ENCODE assay signal across 19 mouse cellular contexts in genomic region chr10:40448444-40448843, GRCm38 (mm10).
DNase-seq lines count a peak whose midpoint lies in the region; ATAC-seq and TF ChIP-seq lines count a peak whose summit lies in the region.
"Had no signal": no experiment of that assay in that cellular context is flagged by ENCODE, and none has a peak within 500 bp of the region (broad histone marks: within the 10 kb centered on the region; RNA-seq: fewer than 3 reads in every experiment).

No protein-coding gene starts in this region.

- TF ChIP-seq POLR2A in heart, adult 2 months (IDR thresholded peaks at IDR 0.05; ENCODE audit: insufficient read depth, low read depth, low read length): no peak

- no peaks in the 10 kb centered on the region for H3K36me3 ChIP-seq in heart, embryonic 16.5 days (ENCODE audit: control insufficient read depth, insufficient read depth)
- no peaks in the 10 kb centered on the region for H3K36me3 ChIP-seq in heart, adult 2 months (ENCODE audit: control insufficient read depth, insufficient read depth, low read length)
- H3K36me3 ChIP-seq in midbrain, embryonic 15.5 days (replicated peaks): no peaks in the 10 kb centered on the region
- no peaks in the 10 kb centered on the region for H3K36me3 ChIP-seq in midbrain, embryonic 11.5 days (ENCODE audit: control insufficient read depth, insufficient read depth, low read length)
- H3K36me3 ChIP-seq: heart, embryonic 12.5 days; hindbrain, embryonic 10.5 days; limb, embryonic 15.5 days; midbrain, embryonic 12.5 days had no signal

- H3K27me3 ChIP-seq in heart, embryonic 16.5 days (ENCODE audit: control insufficient read depth, insufficient read depth, low read length): no peaks in the 10 kb centered on the region
- no peaks in the 10 kb centered on the region for H3K27me3 ChIP-seq in heart, adult 2 months (ENCODE audit: control insufficient read depth, insufficient read depth, low read length)
- H3K27me3 ChIP-seq in midbrain, embryonic 15.5 days (replicated peaks): no peaks in the 10 kb centered on the region
- no peaks in the 10 kb centered on the region for H3K27me3 ChIP-seq in midbrain, embryonic 11.5 days (ENCODE audit: control insufficient read depth, insufficient read depth, low read length)
- H3K27me3 ChIP-seq: heart, embryonic 12.5 days; limb, embryonic 15.5 days; midbrain, embryonic 12.5 days; Patski had no signal

- peaks cover 13% of the 10 kb centered on the region for H3K4me1 ChIP-seq in heart, embryonic 16.5 days (ENCODE audit: control insufficient read depth, insufficient read depth, low read length)
- peaks cover 4% of the 10 kb centered on the region for H3K4me1 ChIP-seq in heart, adult 2 months (ENCODE audit: control insufficient read depth, insufficient read depth, low read length)
- peaks cover 29% of the 10 kb centered on the region for H3K4me1 ChIP-seq in midbrain, embryonic 15.5 days
- peaks cover 14% of the 10 kb centered on the region for H3K4me1 ChIP-seq in midbrain, embryonic 11.5 days (ENCODE audit: control insufficient read depth, insufficient read depth, low read length)
- H3K4me1 ChIP-seq: limb, embryonic 15.5 days had no signal

- DNase-seq in heart, adult 2 months: no peak
- DNase-seq in midbrain, embryonic 11.5 days (ENCODE audit: low spot score, missing footprints): no peak
- peak; percentile 68 for DNase-seq in brain, adult 2 months (ENCODE audit: low read depth, low spot score)
- DNase-seq in kidney, postnatal 14 days: no peak
- DNase-seq: adrenal gland, postnatal 25 days; cerebellum, adult 9-10 months; gastrocnemius, postnatal 36 days; kidney, adult 8-10 months; kidney, postnatal 36 days; right cerebral cortex, postnatal 25 days had no signal

- WGBS in heart, embryonic 16.5 days: 41% methylated on average over 3 of the region's 3 CpGs
- WGBS in heart, adult 2 months: 38% methylated on average over 3 of the region's 3 CpGs
- WGBS in midbrain, embryonic 15.5 days: 86% methylated on average over 3 of the region's 3 CpGs
- 93% methylated on average over 3 of the region's 3 CpGs for WGBS in midbrain, embryonic 11.5 days

- intact Hi-C loops in heart, adult 2 months (cut with DNase I): no loop called here

- H3K79me2 ChIP-seq in heart, adult 2 months (replicated peaks; ENCODE audit: control insufficient read depth, insufficient read depth, low read length): no peaks in the 10 kb centered on the region

- peak overlapping the region; percentile 53; the same call in 1 of the 2 replicates for H3K27ac ChIP-seq in heart, embryonic 16.5 days (ENCODE audit: low read length)
- no peak overlapping the region for H3K27ac ChIP-seq in heart, adult 2 months
- 0 out of 2 replicates have a peak overlapping the region, but pooled peaks have one; percentile 6 for H3K27ac ChIP-seq in midbrain, embryonic 15.5 days
- no peak overlapping the region for H3K27ac ChIP-seq in midbrain, embryonic 11.5 days (ENCODE audit: low read depth, low read length)
- H3K27ac ChIP-seq: hindbrain, embryonic 10.5 days; limb, embryonic 15.5 days; midbrain, embryonic 12.5 days had no signal

- no peak overlapping the region for H3K9ac ChIP-seq in heart, embryonic 16.5 days (ENCODE audit: low read length)
- H3K9ac ChIP-seq in heart, adult 2 months (ENCODE audit: low read depth, low read length): no peak overlapping the region
- H3K9ac ChIP-seq in midbrain, embryonic 15.5 days: no peak overlapping the region
- no peak overlapping the region for H3K9ac ChIP-seq in midbrain, embryonic 11.5 days (ENCODE audit: low read length)
- H3K9ac ChIP-seq: heart, embryonic 12.5 days; limb, embryonic 15.5 days; midbrain, embryonic 12.5 days had no signal

- H3K9me3 ChIP-seq in heart, embryonic 16.5 days (replicated peaks; ENCODE audit: control insufficient read depth, low read length): no peaks in the 10 kb centered on the region
- no peaks in the 10 kb centered on the region for H3K9me3 ChIP-seq in midbrain, embryonic 15.5 days
- no peaks in the 10 kb centered on the region for H3K9me3 ChIP-seq in midbrain, embryonic 11.5 days (ENCODE audit: control insufficient read depth, low read length)
- H3K9me3 ChIP-seq: heart, embryonic 12.5 days; hindbrain, embryonic 10.5 days; limb, embryonic 15.5 days; midbrain, embryonic 12.5 days had no signal

- no peak overlapping the region for H3K4me2 ChIP-seq in heart, embryonic 16.5 days (ENCODE audit: low read depth, low read length)
- H3K4me2 ChIP-seq in midbrain, embryonic 15.5 days: no peak overlapping the region
- no peak overlapping the region for H3K4me2 ChIP-seq in midbrain, embryonic 11.5 days
- H3K4me2 ChIP-seq: heart, embryonic 12.5 days; limb, embryonic 15.5 days; midbrain, embryonic 12.5 days had no signal

- no peak overlapping the region for H3K4me3 ChIP-seq in heart, embryonic 16.5 days (ENCODE audit: low read length)
- no peak overlapping the region for H3K4me3 ChIP-seq in heart, adult 2 months
- no peak overlapping the region for H3K4me3 ChIP-seq in midbrain, embryonic 15.5 days
- no peak overlapping the region for H3K4me3 ChIP-seq in midbrain, embryonic 11.5 days (ENCODE audit: low read depth, low read length)
- H3K4me3 ChIP-seq: heart, embryonic 12.5 days; hindbrain, embryonic 10.5 days; limb, embryonic 15.5 days; midbrain, embryonic 12.5 days had no signal

- TF ChIP-seq CTCF in heart, adult 2 months (IDR thresholded peaks at IDR 0.05): no peak

- ATAC-seq in heart, embryonic 16.5 days (replicated peaks; ENCODE audit: extremely low read depth, insufficient read depth, low FRiP score): no peak
- ATAC-seq in midbrain, embryonic 15.5 days (replicated peaks): no peak
- ATAC-seq in midbrain, embryonic 11.5 days (ENCODE audit: low FRiP score): no peak
- 0 out of 2 replicates have a peak, but pooled peaks have one; percentile 13 for ATAC-seq in megakaryocyte, adult 5-6 weeks (ENCODE audit: poor library complexity, severe bottlenecking)
- ATAC-seq: lung, postnatal 0 days; Patski had no signal

- TF ChIP-seq EP300 in heart, adult 2 months (IDR thresholded peaks at IDR 0.05; ENCODE audit: insufficient read depth, low read depth, low read length): no peak

Comparison
In these comparisons a context has a peak if more than half of its experiments do, and no peak if none do; other contexts are left out.
1. H3K27ac ChIP-seq: peak in heart, embryonic 16.5 days (single experiment) and midbrain, embryonic 15.5 days (single experiment); none in heart, adult 2 months (single experiment) and midbrain, embryonic 11.5 days (single experiment).